Mouse (Mus musculus) myocyte (in vitro differentiated cells): ENCODE results near the gene Tdrkh.

Source experiments
- E2F4 ChIP-seq: IDR thresholded peaks from one replicate; pipeline ENCODE4 v1.6.1; 2011; ENCODE audit warnings: mild to moderate bottlenecking, control low read depth, moderate library complexity; ENCODE audit not compliant: insufficient read depth
- MAX ChIP-seq: IDR thresholded peaks from one replicate; pipeline ENCODE4 v1.6.1; 2011; ENCODE audit warnings: low read depth, mild to moderate bottlenecking, control low read depth
- MYOD1 ChIP-seq, 3 experiments: IDR thresholded peaks; one replicate each; pipeline ENCODE4 v1.6.1; 2011; ENCODE audit warnings: control low read depth in 2 of 3, low read depth in 2 of 3, mild to moderate bottlenecking in 2 of 3, moderate library complexity in 1 of 3; ENCODE audit not compliant: insufficient read length in 2 of 3, control insufficient read depth in 1 of 3
- MYOG ChIP-seq, 3 experiments: IDR thresholded peaks; one replicate each; pipeline ENCODE4 v1.6.1; 2011; ENCODE audit warnings: control low read depth in 2 of 3, low read depth in 2 of 3, mild to moderate bottlenecking in 2 of 3; ENCODE audit not compliant: insufficient read length in 2 of 3, control insufficient read depth in 1 of 3, insufficient read depth in 1 of 3
- POLR2A ChIP-seq: IDR thresholded peaks from one replicate; pipeline ENCODE4 v1.6.1; 2011; ENCODE audit warnings: low read depth, mild to moderate bottlenecking, control low read depth, moderate library complexity; ENCODE audit not compliant: insufficient read length
- TCF12 ChIP-seq: IDR thresholded peaks from one replicate; pipeline ENCODE4 v1.6.1; 2011; ENCODE audit warnings: mild to moderate bottlenecking, control low read depth; ENCODE audit not compliant: poor library complexity, insufficient read depth, severe bottlenecking
- TCF3 ChIP-seq: IDR thresholded peaks from one replicate; pipeline ENCODE4 v1.6.1; 2011; ENCODE audit warnings: low read depth, control low read depth; ENCODE audit not compliant: insufficient read length
- USF1 ChIP-seq: IDR thresholded peaks from one replicate; pipeline ENCODE4 v1.6.1; 2011; ENCODE audit warnings: low read depth, mild to moderate bottlenecking, control low read depth, moderate library complexity

DNA sequence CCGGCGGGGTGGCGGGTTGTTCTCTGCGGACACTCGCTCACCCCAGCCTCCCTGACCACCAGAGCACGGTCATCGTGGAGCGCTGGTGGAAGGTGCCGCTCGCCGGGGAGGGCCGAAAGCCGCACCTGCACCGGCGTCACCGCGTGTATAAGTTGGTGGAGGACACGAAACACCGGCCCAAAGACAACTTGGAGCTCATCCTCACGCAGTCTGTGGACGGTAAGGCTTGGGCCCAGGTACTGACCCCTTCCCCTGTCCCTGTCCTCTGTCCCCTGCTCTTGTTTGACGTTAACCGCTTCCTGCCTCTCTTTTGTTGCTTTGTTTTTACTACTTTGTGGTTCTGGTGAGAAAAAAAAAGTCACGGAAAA, 30.5 kb downstream of the Tdrkh start, which contains the start of gene Oaz3:
- no peak for TF ChIP-seq USF1
- no peak for TF ChIP-seq POLR2A
- no peak for TF ChIP-seq MAX
- no peak for TF ChIP-seq MYOD1 (IDR thresholded peaks at IDR 0.05; ENCODE audit: control insufficient read depth in 1 of 3, insufficient read length in 2 of 3, low read depth in 2 of 3)
- TF ChIP-seq TCF12 = no peak
- TF ChIP-seq TCF3 = no peak
- TF ChIP-seq MYOG (IDR thresholded peaks at IDR 0.05; ENCODE audit: control insufficient read depth in 1 of 3, insufficient read depth in 1 of 3, insufficient read length in 2 of 3, low read depth in 2 of 3) = no peak
- no peak for TF ChIP-seq E2F4
